Mouse (Mus musculus) adrenal gland, postnatal 36 days (tissue): ENCODE data around the gene Adora1. TPM values are rescaled to one million over a fixed set of nuclear protein-coding genes. Genes with fewer than 3 reads are reported as not detected.
"Not testable (repeated sequence)": the region's sequence is repeated elsewhere in the genome, so short reads cannot be mapped to it uniquely, and the experiment has no call there.

ENCODE experiments used
- DNase-seq, 2 experiments: peaks; one replicate each; pipeline ENCODE4 v3.0.0; 2021; ENCODE audit warnings: mixed read lengths in 1 of 2
- long read RNA-seq, 2 experiments: library from polyadenylated mRNA; stranded (forward); transcript quantifications; one replicate each; pipeline ENCODE4 v2.0.0; 2021; ENCODE audit warnings: borderline sequencing depth in 2 of 2
- total RNA-seq, 2 experiments: library from RNA; stranded (reverse); gene quantifications; 2 replicates each; pipeline ENCODE4 v1.2.3; 2021

The Adora1 gene
- 100 to 1,000 TPM; 110 to 137 TPM for total RNA-seq
- long read RNA-seq, experiment 1, full-length matches to known transcripts: 53 of 107 reads
- long read RNA-seq, experiment 1, partial matches to known transcripts: 0 of 107 reads
- long read RNA-seq, experiment 1, other reads (novel, unspliced or antisense): 54 of 107 reads
- long read RNA-seq, experiment 2, transcript Adora1-201 (2 exons, 3,625 nt): major isoform, 23 of 35 reads
- long read RNA-seq, experiment 2, partial matches to known transcripts: 9 of 35 reads
- long read RNA-seq, experiment 2, other reads (novel, unspliced or antisense): 3 of 35 reads

- no peak for DNase-seq
Observed at GRCm38 (mm10) chr1:134235391-134235921, at the start of gene Adora1. Adora1 (minus strand) TSS chr1:134235431.

GRCm38 (mm10) chr1:134283108-134283507, 47.9 kb upstream of the Adora1 start:
- DNase-seq: no peak

GRCm38 (mm10) chr1:134282342-134282741, 47.1 kb upstream of the Adora1 start:
- no peak for DNase-seq

- DNase-seq: no peak
Observed at GRCm38 (mm10) chr1:134281563-134281962, 46.3 kb upstream of the Adora1 start.

- no peak for DNase-seq
Observed at GRCm38 (mm10) chr1:134280174-134280573, 44.9 kb upstream of the Adora1 start.

GRCm38 (mm10) chr1:134276823-134277222, 41.6 kb upstream of the Adora1 start:
- DNase-seq: no peak

- DNase-seq: no peak
Observed at GRCm38 (mm10) chr1:134275616-134276464, 40.6 kb upstream of the Adora1 start.

GRCm38 (mm10) chr1:134274483-134274920, 39.3 kb upstream of the Adora1 start:
- DNase-seq: no peak

- DNase-seq: no peak
Observed at GRCm38 (mm10) chr1:134273493-134274395, 38.5 kb upstream of the Adora1 start.

GRCm38 (mm10) chr1:134272754-134273250, 37.6 kb upstream of the Adora1 start:
- DNase-seq: peak in 1 of 2 experiments; percentile 15

GRCm38 (mm10) chr1:134270026-134270425, 34.8 kb upstream of the Adora1 start:
- no peak for DNase-seq

GRCm38 (mm10) chr1:134265797-134266196, 30.6 kb upstream of the Adora1 start:
- DNase-seq: no peak

- DNase-seq: no peak
Observed at GRCm38 (mm10) chr1:134264341-134264740, 29.1 kb upstream of the Adora1 start.

- not testable (repeated sequence) for DNase-seq
Observed at GRCm38 (mm10) chr1:134249681-134250080, 14.4 kb upstream of the Adora1 start.

GRCm38 (mm10) chr1:134246590-134246989, 11.4 kb upstream of the Adora1 start:
- DNase-seq: no peak

GRCm38 (mm10) chr1:134245004-134245717, 9.9 kb upstream of the Adora1 start:
- DNase-seq: no peak

GRCm38 (mm10) chr1:134243948-134244914, 9.0 kb upstream of the Adora1 start:
- peak; percentile 95 to 97 for DNase-seq

GRCm38 (mm10) chr1:134243505-134243904, 8.3 kb upstream of the Adora1 start:
- DNase-seq: no peak

GRCm38 (mm10) chr1:134242286-134242685, 7.1 kb upstream of the Adora1 start:
- DNase-seq: no peak

GRCm38 (mm10) chr1:134241298-134241697, 6.1 kb upstream of the Adora1 start:
- DNase-seq: no peak
